Mouse (Mus musculus) monocyte, adult 5-6 weeks (primary cell): ENCODE measurements around the gene Pus7l. TPM values are rescaled to one million over a fixed set of nuclear protein-coding genes. Genes with fewer than 3 reads are reported as not detected.

Experiments used
- ATAC-seq: fragments of 153-309, 156-312 bp; replicated peaks from 2 replicates; pipeline ENCODE4 v1.8.0; 2017; ENCODE audit warnings: mild to moderate bottlenecking; ENCODE audit not compliant: low TSS enrichment, insufficient number of reproducible peaks, severe bottlenecking, poor library complexity, low FRiP score
- total RNA-seq: library from RNA; stranded (forward); fragments of 200-1000, 200-491, 200-594 nt; gene quantifications from 3 replicates; pipeline ENCODE4 v1.2.3, GENCODE M21; 2017

The Pus7l gene
- total RNA-seq = 3.9 to 6.4 TPM (median 4.0 TPM) in 3 replicates

DNA sequence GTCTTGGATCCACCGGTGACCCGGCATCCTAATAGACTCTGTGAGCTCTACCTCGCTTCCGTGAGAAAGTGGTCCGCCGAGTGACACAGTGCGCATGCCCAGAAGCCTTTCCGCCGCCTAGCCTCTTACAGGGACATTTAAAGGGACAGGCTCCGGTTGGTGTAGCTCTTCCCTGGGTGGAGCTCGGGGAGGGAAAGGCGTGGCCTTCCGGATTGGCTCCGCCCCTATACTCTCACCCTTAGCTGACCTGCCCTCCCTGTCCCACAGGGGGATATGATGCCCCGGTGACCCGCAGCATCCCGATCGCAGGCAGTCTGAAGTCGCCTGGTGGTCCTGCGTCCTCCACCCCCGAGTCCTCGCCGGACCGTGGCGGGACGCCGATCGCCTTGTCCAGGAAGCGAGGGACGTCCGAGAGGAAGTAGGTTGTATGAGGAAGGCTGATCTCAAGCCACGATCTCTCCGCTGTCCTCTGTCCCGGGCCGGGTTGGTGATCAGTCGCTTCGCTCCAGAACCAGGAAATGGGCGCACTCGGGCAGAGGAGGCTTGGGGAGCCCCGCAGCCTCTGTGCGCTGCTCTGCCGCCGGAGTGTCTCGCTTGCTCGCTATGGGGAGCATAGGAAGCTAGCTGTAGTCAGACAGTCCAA is at the start of gene Pus7l, which contains the start of gene Irak4:
TSS of gene Pus7l (minus strand) at position 139 of the 643 bp plus-strand sequence.
TSS of gene Irak4 (plus strand) at position 235 of the 643 bp plus-strand sequence.
- ATAC-seq = peak; percentile 91

- no peak for ATAC-seq
These were observed 48.0 kb upstream of the Pus7l start for GRCm38 (mm10) chr15:94591356-94591755.

- no peak for ATAC-seq
These were observed 46.7 kb upstream of the Pus7l start for GRCm38 (mm10) chr15:94590083-94590482.

- peak; percentile 98 for ATAC-seq
These were observed 46.1 kb upstream of the Pus7l start, which contains the start of gene Twf1 for GRCm38 (mm10) chr15:94589219-94590075. Gene Twf1 (minus strand): TSS chr15:94589889.

GRCm38 (mm10) chr15:94587826-94588715 is 44.7 kb upstream of the Pus7l start:
- no peak for ATAC-seq

GRCm38 (mm10) chr15:94584738-94585137 is 41.4 kb upstream of the Pus7l start:
- ATAC-seq = no peak

DNA sequence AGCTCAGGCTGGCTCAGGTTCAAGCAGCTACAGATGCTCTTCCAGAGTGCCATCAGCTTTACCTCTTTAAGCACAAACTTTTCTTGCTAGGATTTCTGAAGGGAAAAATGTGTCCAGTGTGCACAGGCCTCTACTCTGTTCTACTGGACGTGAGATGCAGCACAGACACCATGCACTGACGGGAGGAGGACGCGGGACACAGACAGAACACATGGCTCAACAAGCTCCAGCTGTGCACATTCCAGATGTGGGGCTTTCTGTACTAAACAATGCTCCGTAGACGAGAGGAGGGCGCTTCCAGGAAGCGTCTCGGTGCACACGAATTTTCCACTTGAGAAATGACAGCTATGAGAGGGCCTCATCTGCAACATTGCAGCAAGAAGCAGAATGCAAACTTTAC is 39.8 kb upstream of the Pus7l start:
- ATAC-seq = no peak

DNA sequence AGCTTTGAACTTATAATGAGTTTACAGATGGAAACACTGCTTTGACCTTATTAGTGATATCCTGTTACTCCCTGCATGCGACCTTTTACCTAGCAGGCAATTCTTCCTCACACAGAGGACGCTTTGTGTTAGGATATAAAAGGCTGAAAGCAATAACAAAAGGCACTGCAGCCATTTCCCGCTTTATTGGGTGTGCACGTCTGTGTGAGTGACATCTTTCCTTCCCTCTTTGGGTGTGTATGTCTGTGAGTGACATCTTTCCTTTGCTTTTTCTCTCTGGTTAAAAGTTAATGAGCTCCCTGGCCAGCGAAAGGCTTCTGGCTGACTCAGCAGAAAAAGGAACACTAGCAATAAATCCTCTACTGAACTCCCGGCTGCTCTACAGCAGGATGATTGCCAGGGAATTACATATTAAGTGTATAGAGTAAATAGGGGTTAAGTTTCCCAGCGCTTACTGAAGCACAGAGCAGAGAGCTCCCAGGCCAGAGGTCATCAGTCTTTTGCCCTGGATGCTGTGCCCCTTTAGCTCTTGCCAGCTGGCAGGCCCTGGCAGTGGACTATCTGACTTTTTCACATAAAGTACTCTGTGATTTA is 38.8 kb upstream of the Pus7l start:
- ATAC-seq = no peak

DNA sequence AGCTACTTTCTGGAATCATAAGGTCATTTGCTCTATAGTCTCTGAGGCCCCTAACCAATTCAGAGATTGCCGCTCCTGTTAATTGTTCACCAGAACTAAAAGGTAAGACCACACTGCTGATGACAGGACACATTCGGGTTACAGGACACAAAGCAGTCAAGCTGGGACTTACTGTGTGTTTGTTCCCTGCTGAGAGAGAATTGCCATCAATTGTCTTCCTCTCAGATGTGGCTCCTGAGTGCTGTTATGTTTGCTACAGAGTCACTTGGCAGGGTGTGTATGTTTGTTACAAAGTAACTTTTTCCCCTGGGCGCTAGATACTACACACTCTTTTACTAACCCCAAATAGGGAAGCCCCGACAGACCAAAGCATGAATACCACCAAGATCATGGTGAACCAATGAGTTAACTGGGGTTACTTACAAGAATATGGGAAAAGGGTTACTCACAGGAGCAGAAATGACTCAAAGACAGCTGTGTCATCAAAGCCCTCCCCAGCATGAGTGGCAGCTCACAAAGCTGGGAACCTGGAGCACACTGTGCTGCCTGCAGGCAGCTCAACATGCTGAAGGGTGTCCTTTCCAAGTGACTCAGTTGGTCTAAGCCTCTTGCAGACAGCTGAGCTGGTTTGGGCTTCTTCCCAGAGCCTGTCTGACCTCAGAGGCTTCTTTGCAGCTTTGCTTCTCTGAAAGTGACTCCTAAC is 31.4 kb upstream of the Pus7l start:
- no peak for ATAC-seq

DNA sequence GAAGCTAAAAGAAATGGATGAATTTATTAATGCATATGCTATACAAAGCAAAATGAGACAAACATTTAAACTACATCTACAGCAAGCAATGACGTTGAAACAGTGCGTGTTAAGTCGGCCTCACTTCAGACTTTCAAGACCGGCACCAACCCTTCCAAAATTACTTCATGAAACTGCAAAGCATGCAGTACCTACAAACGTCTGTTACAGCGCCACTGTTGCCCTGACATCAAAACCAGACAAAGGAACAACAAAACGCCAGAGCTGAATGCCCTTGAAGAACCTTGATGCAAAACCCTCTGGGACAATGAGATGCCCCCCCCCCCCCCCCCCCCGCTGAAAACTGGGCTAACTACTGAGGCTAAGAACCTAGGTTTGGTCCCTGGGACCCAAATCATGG is 29.4 kb upstream of the Pus7l start:
- no peak for ATAC-seq

GRCm38 (mm10) chr15:94571501-94571900 is 28.2 kb upstream of the Pus7l start:
- ATAC-seq = no peak

- ATAC-seq = no peak
These were observed 25.3 kb upstream of the Pus7l start for GRCm38 (mm10) chr15:94568496-94569182.

DNA sequence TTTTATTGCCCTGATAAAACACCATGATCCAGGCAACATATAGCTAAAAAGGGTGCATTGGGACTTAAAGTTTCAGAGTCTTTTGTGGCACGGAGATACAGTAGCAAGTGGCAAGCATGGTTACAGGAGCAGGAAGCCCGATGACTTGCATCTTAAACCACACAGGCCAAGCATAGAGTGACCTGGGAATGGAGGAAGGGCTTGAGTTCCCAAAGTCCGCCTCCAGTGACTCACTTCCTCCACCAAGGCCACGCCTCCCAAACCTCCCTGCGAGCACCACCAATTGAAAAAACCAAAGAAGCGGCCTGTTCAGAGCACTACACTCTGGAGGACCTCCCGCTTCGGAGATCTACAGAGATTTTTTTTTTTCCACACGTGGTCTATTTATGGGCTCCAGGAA is 22.5 kb upstream of the Pus7l start:
- ATAC-seq = peak; percentile 93

DNA sequence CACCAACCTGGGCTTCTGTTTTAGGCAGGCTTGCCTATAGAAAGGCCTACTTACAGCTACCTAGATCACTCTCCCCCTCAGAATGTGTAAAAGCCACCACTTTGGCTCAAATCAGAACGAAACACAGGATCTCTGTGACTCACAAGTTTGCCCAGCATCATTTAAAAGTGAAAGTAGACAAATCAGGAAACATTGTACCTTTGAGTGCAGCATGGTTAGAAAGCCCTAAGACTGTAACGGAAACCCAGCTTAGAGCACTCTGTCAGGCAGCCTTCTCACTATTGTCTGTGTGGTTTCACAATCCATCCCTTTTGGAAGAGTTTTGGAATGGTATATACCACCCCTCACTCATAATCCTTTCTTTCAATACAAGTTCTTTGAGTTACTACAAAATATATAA is 21.6 kb upstream of the Pus7l start:
- no peak for ATAC-seq

DNA sequence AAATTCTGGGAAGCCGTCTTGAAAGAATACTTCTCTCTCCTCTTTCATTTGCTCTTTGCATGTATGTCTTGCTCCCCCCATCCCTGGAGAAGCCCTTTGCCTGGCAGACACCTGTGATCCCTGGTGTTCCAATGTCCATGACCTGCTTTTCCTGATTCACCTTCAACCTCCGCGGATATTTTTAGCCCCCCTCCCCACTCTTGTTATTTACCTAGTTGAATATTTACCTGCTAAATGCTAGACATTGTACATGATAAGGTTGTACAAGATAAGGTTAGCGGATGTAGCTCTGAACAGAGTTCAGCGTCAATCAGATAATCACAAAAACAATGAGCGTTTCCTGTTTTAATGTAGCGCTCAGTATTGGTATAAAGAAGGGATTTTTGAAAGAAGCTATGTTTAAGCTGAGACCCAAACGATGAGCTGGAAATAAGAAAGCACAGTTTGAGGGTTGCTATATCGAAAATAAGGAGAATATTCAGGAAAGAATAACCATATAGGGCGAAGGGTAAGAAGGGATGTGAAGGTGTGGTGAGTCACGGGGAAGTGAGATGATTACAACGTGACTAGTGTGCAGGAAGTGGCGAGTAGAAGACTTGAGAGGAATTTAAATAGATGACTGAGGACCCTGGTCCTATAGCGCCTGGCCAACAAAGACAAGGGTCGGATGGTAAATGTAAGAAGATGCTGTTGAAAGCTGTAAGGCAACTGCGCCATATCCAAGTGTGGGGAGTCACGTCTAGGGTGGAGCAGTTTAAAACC is 15.7 kb upstream of the Pus7l start:
- no peak for ATAC-seq

- ATAC-seq = peak; percentile 96
These were observed 14.1 kb upstream of the Pus7l start for GRCm38 (mm10) chr15:94557442-94557841.

GRCm38 (mm10) chr15:94553536-94553935 is 10.2 kb upstream of the Pus7l start:
- no peak for ATAC-seq
